Mouse (Mus musculus) heart, embryonic 16.5 days (tissue): ENCODE results near the gene Rab36. TPM values are rescaled to one million over a fixed set of nuclear protein-coding genes. Genes with fewer than 3 reads are reported as not detected.
A peak's percentile ranks its signal among the peaks of the same experiment; 100 is the strongest.

Source experiments
- ATAC-seq: fragments of 200-750 bp; cut with Nextera tagmentation; replicated peaks from 2 replicates; pipeline ENCODE4 v1.8.0; 2017; ENCODE audit warnings: moderate number of reproducible peaks; ENCODE audit not compliant: insufficient read depth, low FRiP score; ENCODE audit errors: extremely low read depth
- H3K27ac ChIP-seq: fragments of 300-500 bp; sonication (generic); 2 replicates; pipeline ENCODE4 v1.5.1; 2014; ENCODE audit warnings: mild to moderate bottlenecking, low read length, control low read depth, moderate library complexity
- H3K27me3 ChIP-seq: fragments of 300-500 bp; sonication (generic); 2 replicates; pipeline ENCODE4 v1.6.1; 2014; ENCODE audit warnings: low read length, mixed read lengths; ENCODE audit not compliant: control insufficient read depth, insufficient read depth
- H3K36me3 ChIP-seq: fragments of 300-500 bp; sonication (generic); 2 replicates; pipeline ENCODE4 v1.6.1; 2014; ENCODE audit not compliant: control insufficient read depth, insufficient read depth
- H3K4me1 ChIP-seq: fragments of 300-500 bp; sonication (generic); 2 replicates; pipeline ENCODE4 v1.6.1; 2014; ENCODE audit warnings: low read length, mixed read lengths; ENCODE audit not compliant: control insufficient read depth, insufficient read depth
- H3K4me2 ChIP-seq: fragments of 300-500 bp; sonication (generic); 2 replicates; pipeline ENCODE4 v1.6.1; 2014; ENCODE audit warnings: low read depth, mild to moderate bottlenecking, control low read depth, low read length
- H3K4me3 ChIP-seq: fragments of 300-500 bp; sonication (generic); 2 replicates; pipeline ENCODE4 v1.5.1; 2014; ENCODE audit warnings: mild to moderate bottlenecking, control low read depth, low read length
- H3K9ac ChIP-seq: fragments of 300-500 bp; sonication (generic); 2 replicates; pipeline ENCODE4 v1.6.1; 2014; ENCODE audit warnings: low read length, control low read depth
- H3K9me3 ChIP-seq: fragments of 300-500 bp; sonication (generic); replicated peaks from 2 replicates; pipeline ENCODE4 v1.6.1; 2016; ENCODE audit warnings: low read length; ENCODE audit not compliant: control insufficient read depth
- WGBS: fragments of 180-500 bp; shearing (Covaris S2); extraction: QIAGEN DNeasy Blood & Tissue Kit; methylation state at CpG from one replicate; pipeline ENCODE4 v1.1.7; 2014; 5-methylcytosine and 5-hydroxymethylcytosine counted together
- polyA plus RNA-seq: library from polyadenylated mRNA; unstranded; fragments of >200 nt; fragmentation: Nextera tagmentation; extraction: Ambion mirVana; gene quantifications from 2 replicates; pipeline ENCODE4 v1.2.1, GENCODE M21; 2015

Rab36 gene
- polyA plus RNA-seq, 1 experiment from 2014 or later: 1.7 TPM

- H3K9me3 ChIP-seq: 0 out of 2 replicates have a peak, but pooled peaks cover 2% of the 10 kb centered on the region
- H3K4me2 ChIP-seq: no peak overlapping the region
- no peak overlapping the region for H3K27ac ChIP-seq
- WGBS: 90% methylated on average over 7 of the region's 7 CpGs
- H3K4me3 ChIP-seq: no peak overlapping the region
- no peak overlapping the region for H3K9ac ChIP-seq
- H3K27me3 ChIP-seq: peaks cover 32% of the 10 kb centered on the region
- no peak for ATAC-seq
- H3K36me3 ChIP-seq: no peaks in the 10 kb centered on the region
- H3K4me1 ChIP-seq: peaks cover 28% of the 10 kb centered on the region
These were observed 58.4 kb downstream of the Rab36 start for GRCm38 (mm10) chr10:75095216-75095615.

- WGBS: 58% methylated on average over 10 of the region's 10 CpGs
- H3K4me1 ChIP-seq: peaks cover 21% of the 10 kb centered on the region
- peaks cover 43% of the 10 kb centered on the region for H3K27me3 ChIP-seq
- H3K9me3 ChIP-seq: 0 out of 2 replicates have a peak, but pooled peaks cover 2% of the 10 kb centered on the region
- H3K36me3 ChIP-seq: no peaks in the 10 kb centered on the region
- H3K9ac ChIP-seq: no peak overlapping the region
- H3K4me3 ChIP-seq: no peak overlapping the region
- no peak overlapping the region for H3K27ac ChIP-seq
- ATAC-seq: no peak
- H3K4me2 ChIP-seq: no peak overlapping the region
These were observed 61.8 kb downstream of the Rab36 start for GRCm38 (mm10) chr10:75098446-75099183.

DNA sequence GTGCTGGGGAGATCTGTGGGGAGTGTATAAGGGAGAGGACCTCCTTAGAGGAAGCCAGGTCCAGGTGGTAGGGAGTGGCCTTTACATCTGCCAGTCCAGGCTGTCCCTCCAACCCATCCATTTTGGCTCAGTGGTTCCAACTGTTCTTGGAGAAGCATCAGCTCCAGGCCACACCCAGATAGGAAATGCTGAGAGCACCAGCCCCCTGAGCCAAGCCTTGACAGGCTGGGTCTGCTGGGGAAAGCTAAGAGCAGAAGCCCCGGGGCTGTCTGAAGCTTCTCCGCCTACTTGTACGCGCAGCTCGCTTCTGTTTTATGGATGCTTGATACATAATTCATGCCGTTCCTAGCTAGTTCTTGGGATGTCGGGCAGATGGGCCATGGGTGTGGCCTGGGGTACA is 63.4 kb downstream of the Rab36 start:
- H3K36me3 ChIP-seq: no peaks in the 10 kb centered on the region
- ATAC-seq: no peak
- H3K9ac ChIP-seq: no peak overlapping the region
- H3K4me1 ChIP-seq: peaks cover 35% of the 10 kb centered on the region
- no peak overlapping the region for H3K4me2 ChIP-seq
- H3K27me3 ChIP-seq: peaks cover 33% of the 10 kb centered on the region
- H3K27ac ChIP-seq: no peak overlapping the region
- WGBS: 78% methylated on average over 7 of the region's 7 CpGs
- 0 out of 2 replicates have a peak, but pooled peaks cover 2% of the 10 kb centered on the region for H3K9me3 ChIP-seq
- no peak overlapping the region for H3K4me3 ChIP-seq

GRCm38 (mm10) chr10:75103502-75103901 is 66.6 kb downstream of the Rab36 start:
- Histone ChIP-seq H3K36me3 (no peaks in the 10 kb centered on the region), H3K27me3 (peaks cover 25% of the 10 kb centered on the region), H3K9me3 (0 out of 2 replicates have a peak, but pooled peaks cover 2% of the 10 kb centered on the region), H3K4me2 (no peak overlapping the region), H3K4me1 (peaks cover 32% of the 10 kb centered on the region), H3K9ac (no peak overlapping the region), H3K4me3 (no peak overlapping the region), H3K27ac (peak overlapping the region; percentile 13; the same call in 1 of the 2 replicates)
- WGBS: 73% methylated on average over 2 of the region's 2 CpGs
- no peak for ATAC-seq

Other genes starting within 250 kb of the Rab36 start
- 0.69 and 0.79 TPM in 2 replicates for gene Gnaz, start 69.9 kb upstream of the Rab36 start, polyA plus RNA-seq
- 0.37 and 0.60 TPM in 2 replicates for gene Rsph14, start 4.5 kb upstream of the Rab36 start, polyA plus RNA-seq
- 9.8 and 10.6 TPM in 2 replicates for gene Bcr, start 23.5 kb downstream of the Rab36 start, polyA plus RNA-seq
- gene Specc1l, start 175.0 kb downstream of the Rab36 start, polyA plus RNA-seq: 20.4 and 25.8 TPM in 2 replicates